ENCODE assay signal across 8 mouse cellular contexts in genomic region chr13:62919647-62920341, GRCm38 (mm10). TPM values are rescaled to one million over a fixed set of nuclear protein-coding genes. Genes with fewer than 3 reads are reported as not detected.
DNase-seq lines count a peak whose midpoint lies in the region; ATAC-seq lines count a peak whose summit lies in the region.

No protein-coding gene starts in this region.

- no peak overlapping the region for H3K4me3 ChIP-seq in forebrain, embryonic 10.5 days
- no peak overlapping the region for H3K4me3 ChIP-seq in forebrain, embryonic 12.5 days (replicated peaks)
- no peak overlapping the region for H3K4me3 ChIP-seq in midbrain, embryonic 16.5 days (ENCODE audit: low read depth, low read length)

- no peaks in the 10 kb centered on the region for H3K27me3 ChIP-seq in forebrain, embryonic 10.5 days (ENCODE audit: poor library complexity, severe bottlenecking)
- H3K27me3 ChIP-seq in forebrain, embryonic 12.5 days = no peaks in the 10 kb centered on the region
- no peaks in the 10 kb centered on the region for H3K27me3 ChIP-seq in midbrain, embryonic 16.5 days (ENCODE audit: control insufficient read depth, insufficient read depth, low read depth, low read length)
- no peaks in the 10 kb centered on the region for H3K27me3 ChIP-seq in splenic B cell, adult 2 months (ENCODE audit: control insufficient read depth, insufficient read depth, low read length, poor library complexity, severe bottlenecking)

- WGBS in forebrain, embryonic 10.5 days = 42% methylated on average over 11 of the region's 11 CpGs
- 37% methylated on average over 11 of the region's 11 CpGs for WGBS in forebrain, embryonic 12.5 days
- 42% methylated on average over 11 of the region's 11 CpGs for WGBS in midbrain, embryonic 16.5 days

- no peak for ATAC-seq in forebrain, embryonic 12.5 days (ENCODE audit: low FRiP score)
- 0 out of 2 replicates have a peak, but pooled peaks have one; percentile 36 for ATAC-seq in midbrain, embryonic 16.5 days

- H3K4me1 ChIP-seq in forebrain, embryonic 10.5 days = no peaks in the 10 kb centered on the region
- no peaks in the 10 kb centered on the region for H3K4me1 ChIP-seq in forebrain, embryonic 12.5 days
- no peaks in the 10 kb centered on the region for H3K4me1 ChIP-seq in midbrain, embryonic 16.5 days (ENCODE audit: control insufficient read depth, insufficient read depth, low read length)

- H3K4me2 ChIP-seq in forebrain, embryonic 12.5 days = no peak overlapping the region
- no peak overlapping the region for H3K4me2 ChIP-seq in midbrain, embryonic 16.5 days (ENCODE audit: low read length)

- no peaks in the 10 kb centered on the region for H3K9me3 ChIP-seq in forebrain, embryonic 10.5 days
- H3K9me3 ChIP-seq in forebrain, embryonic 12.5 days = no peaks in the 10 kb centered on the region
- no peaks in the 10 kb centered on the region for H3K9me3 ChIP-seq in midbrain, embryonic 16.5 days (replicated peaks; ENCODE audit: control insufficient read depth, low read length, poor library complexity, severe bottlenecking)

- no peaks in the 10 kb centered on the region for H3K36me3 ChIP-seq in forebrain, embryonic 10.5 days (replicated peaks)
- no peaks in the 10 kb centered on the region for H3K36me3 ChIP-seq in forebrain, embryonic 12.5 days (replicated peaks)
- H3K36me3 ChIP-seq in midbrain, embryonic 16.5 days (ENCODE audit: control insufficient read depth, insufficient read depth, low read length) = no peaks in the 10 kb centered on the region
- no peaks in the 10 kb centered on the region for H3K36me3 ChIP-seq in splenic B cell, adult 2 months (ENCODE audit: control insufficient read depth, insufficient read depth, low read length, poor library complexity, severe bottlenecking)

- no peak overlapping the region for H3K27ac ChIP-seq in forebrain, embryonic 10.5 days
- no peak overlapping the region for H3K27ac ChIP-seq in forebrain, embryonic 12.5 days
- no peak overlapping the region for H3K27ac ChIP-seq in midbrain, embryonic 16.5 days (ENCODE audit: low read length)

- no peak overlapping the region for H3K9ac ChIP-seq in forebrain, embryonic 12.5 days
- H3K9ac ChIP-seq in midbrain, embryonic 16.5 days (ENCODE audit: low read depth, low read length) = no peak overlapping the region

- peak; percentile 67 for DNase-seq in forebrain, embryonic 10.5 days (ENCODE audit: extremely low spot score, low spot score)
- DNase-seq in adipocyte (ENCODE audit: low spot score) = peak; percentile 83
- DNase-seq in embryo, embryonic 10 days (ENCODE audit: low spot score) = peak; percentile 80
- DNase-seq in heart, adult 9 months (ENCODE audit: low spot score in 2 of 2) = peak; percentile 8 to 50
- peak; percentile 58 to 61 for DNase-seq in left cerebral cortex, adult 8-10 months (ENCODE audit: low spot score in 2 of 2)
- DNase-seq in splenic B cell, adult 2 months (ENCODE audit: low read depth, low spot score) = peak; percentile 78

RNA-seq across cellular contexts. Expression of gene Fbp1, which starts 31.7 kb away (rescaled TPM):
- polyA plus RNA-seq in forebrain, embryonic 10.5 days (2016; fragmentation: Nextera tagmentation; extraction: Ambion mirVana) = not detected in 2 replicates
- polyA plus RNA-seq in forebrain, embryonic 12.5 days (2016; fragmentation: Nextera tagmentation; extraction: Ambion mirVana) = not detected in 2 replicates
- total RNA-seq in left cerebral cortex, adult 8-10 months (2022) = 1 to 10 TPM in 1 of 4 experiments, under 1 TPM in 1, not detected in 2; 0.33 to 1.4 TPM
- not detected in 2 replicates for polyA plus RNA-seq in midbrain, embryonic 16.5 days (2015; fragmentation: Nextera tagmentation; extraction: Ambion mirVana)

RNA-seq across cellular contexts. Expression of gene 2010111I01Rik, which starts 44.9 kb away (rescaled TPM):
- polyA plus RNA-seq in forebrain, embryonic 10.5 days (2016; fragmentation: Nextera tagmentation; extraction: Ambion mirVana) = 43.9 and 45.6 TPM in 2 replicates
- polyA plus RNA-seq in forebrain, embryonic 12.5 days (2016; fragmentation: Nextera tagmentation; extraction: Ambion mirVana) = 30.7 and 34.3 TPM in 2 replicates
- total RNA-seq in left cerebral cortex, adult 8-10 months (2022) = 100 to 1,000 TPM in 3 of 4 experiments, 10 to 100 TPM in 1; 98.0 to 105 (median 103) TPM
- polyA plus RNA-seq in midbrain, embryonic 16.5 days (2015; fragmentation: Nextera tagmentation; extraction: Ambion mirVana) = 25.5 and 27.4 TPM in 2 replicates

Comparison
In these comparisons a context has a peak if more than half of its experiments do, and no peak if none do; other contexts are left out.
1. DNase-seq: peak in every context shown above with its lines; median percentile 83 in adipocyte; 80 in embryo, embryonic 10 days; 78 in splenic B cell, adult 2 months; 67 in forebrain, embryonic 10.5 days; 60 in left cerebral cortex, adult 8-10 months; 29 in heart, adult 9 months.